Mouse (Mus musculus) kidney, embryonic 14.5 days (tissue): Measurements from ENCODE around the gene Slc6a17. TPM values are rescaled to one million over a fixed set of nuclear protein-coding genes. Genes with fewer than 3 reads are reported as not detected.

Experiments used
- ATAC-seq: fragments of 200-750 bp; cut with Nextera tagmentation; 2 replicates; pipeline ENCODE4 v1.8.0; 2017; ENCODE audit warnings: moderate number of reproducible peaks, mild to moderate bottlenecking, moderate TSS enrichment, moderate library complexity; ENCODE audit not compliant: low FRiP score, low TSS enrichment
- H3K27ac ChIP-seq: fragments of 300-500 bp; sonication (generic); 2 replicates; pipeline ENCODE4 v1.5.1; 2014; ENCODE audit warnings: low read depth, mild to moderate bottlenecking, low read length, moderate library complexity, mixed read lengths
- H3K27me3 ChIP-seq: fragments of 300-500 bp; sonication (generic); 2 replicates; pipeline ENCODE4 v1.6.1; 2014; ENCODE audit warnings: mild to moderate bottlenecking, low read length; ENCODE audit not compliant: control insufficient read depth, insufficient read depth
- H3K36me3 ChIP-seq: fragments of 300-500 bp; sonication (generic); 2 replicates; pipeline ENCODE4 v1.6.1; 2014; ENCODE audit warnings: low read length, mixed read lengths; ENCODE audit not compliant: control insufficient read depth, insufficient read depth
- H3K4me1 ChIP-seq: fragments of 300-500 bp; sonication (generic); 2 replicates; pipeline ENCODE4 v1.6.1; 2014; ENCODE audit warnings: low read length, mixed read lengths; ENCODE audit not compliant: control insufficient read depth, insufficient read depth
- H3K4me2 ChIP-seq: fragments of 300-500 bp; sonication (generic); replicated peaks from 2 replicates; pipeline ENCODE4 v1.6.1; 2014; ENCODE audit warnings: low read depth, mild to moderate bottlenecking, low read length
- H3K4me3 ChIP-seq: fragments of 300-500 bp; sonication (generic); 2 replicates; pipeline ENCODE4 v1.5.1; 2014; ENCODE audit warnings: mild to moderate bottlenecking, low read length
- H3K9ac ChIP-seq: fragments of 300-500 bp; sonication (generic); 2 replicates; pipeline ENCODE4 v1.6.1; 2014; ENCODE audit warnings: low read depth, mild to moderate bottlenecking, low read length, moderate library complexity
- H3K9me3 ChIP-seq: fragments of 300-500 bp; sonication (generic); 2 replicates; pipeline ENCODE4 v1.6.1; 2016; ENCODE audit warnings: low read length; ENCODE audit not compliant: control insufficient read depth
- WGBS: fragments of 180-500 bp; shearing (Covaris S2); extraction: QIAGEN DNeasy Blood & Tissue Kit; methylation state at CpG from one replicate; pipeline ENCODE4 v1.1.7; 2014; 5-methylcytosine and 5-hydroxymethylcytosine counted together
- polyA plus RNA-seq: library from polyadenylated mRNA; unstranded; fragments of >200 nt; fragmentation: Nextera tagmentation; extraction: Ambion mirVana; gene quantifications from 2 replicates; pipeline ENCODE4 v1.2.1, GENCODE M21; 2014

Gene Slc6a17
- polyA plus RNA-seq, 1 experiment from 2014 or later, result 2.9 TPM

GRCm38 (mm10) chr3:107546956-107547355 is 29.1 kb upstream of the Slc6a17 start:
- Histone ChIP-seq H3K9ac (no peak overlapping the region), H3K27ac (no peak overlapping the region), H3K36me3 (no peaks in the 10 kb centered on the region), H3K4me1 (peaks cover 9% of the 10 kb centered on the region; the same call in 1 of the 2 replicates), H3K4me3 (no peak overlapping the region), H3K4me2 (no peak overlapping the region), H3K27me3 (peaks cover 66% of the 10 kb centered on the region), H3K9me3 (no peaks in the 10 kb centered on the region)
- 52% methylated on average over 2 of the region's 2 CpGs for WGBS
- ATAC-seq, result no peak

GRCm38 (mm10) chr3:107545716-107546412 is 28.0 kb upstream of the Slc6a17 start:
- 5% methylated on average over 10 of the region's 10 CpGs for whole genome bisulfite sequencing
- Histone ChIP-seq H3K4me3 (no peak overlapping the region), H3K27ac (no peak overlapping the region), H3K9ac (no peak overlapping the region), H3K4me1 (peaks cover 9% of the 10 kb centered on the region; the same call in 1 of the 2 replicates), H3K9me3 (no peaks in the 10 kb centered on the region), H3K27me3 (peaks cover 65% of the 10 kb centered on the region), H3K36me3 (no peaks in the 10 kb centered on the region), H3K4me2 (no peak overlapping the region)
- peak; percentile 94 for ATAC-seq

GRCm38 (mm10) chr3:107545278-107545677 is 27.5 kb upstream of the Slc6a17 start:
- Histone ChIP-seq H3K9ac (no peak overlapping the region), H3K4me3 (no peak overlapping the region), H3K27me3 (peaks cover 70% of the 10 kb centered on the region), H3K4me2 (no peak overlapping the region), H3K36me3 (no peaks in the 10 kb centered on the region), H3K4me1 (peaks cover 9% of the 10 kb centered on the region; the same call in 1 of the 2 replicates), H3K27ac (no peak overlapping the region), H3K9me3 (no peaks in the 10 kb centered on the region)
- peak; percentile 5; the same call in 1 of the 2 replicates for ATAC-seq
- 35% methylated on average over 5 of the region's 5 CpGs for whole genome bisulfite sequencing

- ATAC-seq, result no peak
- H3K4me2 ChIP-seq, result no peak overlapping the region
- H3K27ac ChIP-seq, result no peak overlapping the region
- no peak overlapping the region for H3K4me3 ChIP-seq
- H3K36me3 ChIP-seq, result no peaks in the 10 kb centered on the region
- H3K9ac ChIP-seq, result no peak overlapping the region
- no peaks in the 10 kb centered on the region for H3K9me3 ChIP-seq
- H3K27me3 ChIP-seq, result peaks cover 71% of the 10 kb centered on the region
- 58% methylated on average over 8 of the region's 8 CpGs for WGBS
- H3K4me1 ChIP-seq, result peaks cover 9% of the 10 kb centered on the region; the same call in 1 of the 2 replicates
Measured at GRCm38 (mm10) chr3:107543158-107544080, 25.6 kb upstream of the Slc6a17 start.

- H3K27me3 ChIP-seq, result peaks cover 72% of the 10 kb centered on the region
- H3K4me2 ChIP-seq, result no peak overlapping the region
- no peaks in the 10 kb centered on the region for H3K9me3 ChIP-seq
- no peak overlapping the region for H3K27ac ChIP-seq
- H3K9ac ChIP-seq, result no peak overlapping the region
- ATAC-seq, result no peak
- no peak overlapping the region for H3K4me3 ChIP-seq
- 44% methylated on average over 4 of the region's 4 CpGs for WGBS
- peaks cover 10% of the 10 kb centered on the region for H3K4me1 ChIP-seq
- no peaks in the 10 kb centered on the region for H3K36me3 ChIP-seq
Measured at GRCm38 (mm10) chr3:107542584-107542983, 24.8 kb upstream of the Slc6a17 start.

GRCm38 (mm10) chr3:107537504-107537889 is 19.7 kb upstream of the Slc6a17 start:
- no peaks in the 10 kb centered on the region for H3K36me3 ChIP-seq
- no peaks in the 10 kb centered on the region for H3K9me3 ChIP-seq
- H3K4me2 ChIP-seq, result peak overlapping the region; percentile 16; the same call in 1 of the 2 replicates
- WGBS, result 21% methylated on average over 8 of the region's 8 CpGs
- H3K27ac ChIP-seq, result no peak overlapping the region
- peaks cover 61% of the 10 kb centered on the region for H3K27me3 ChIP-seq
- no peak overlapping the region for H3K9ac ChIP-seq
- no peak for ATAC-seq
- no peak overlapping the region for H3K4me3 ChIP-seq
- H3K4me1 ChIP-seq, result peaks cover 2% of the 10 kb centered on the region; the same call in 1 of the 2 replicates

GRCm38 (mm10) chr3:107536810-107537503 is 19.1 kb upstream of the Slc6a17 start:
- Histone ChIP-seq H3K27me3 (peaks cover 58% of the 10 kb centered on the region), H3K9ac (no peak overlapping the region), H3K9me3 (no peaks in the 10 kb centered on the region), H3K36me3 (no peaks in the 10 kb centered on the region), H3K4me2 (peak overlapping the region; percentile 16), H3K4me1 (peaks cover 2% of the 10 kb centered on the region; the same call in 1 of the 2 replicates), H3K27ac (no peak overlapping the region), H3K4me3 (peak overlapping the region; percentile 4; the same call in 1 of the 2 replicates)
- 2% methylated on average over 17 of the region's 17 CpGs for WGBS
- ATAC-seq, result peak; percentile 83

GRCm38 (mm10) chr3:107534951-107535350 is 17.1 kb upstream of the Slc6a17 start:
- 79% methylated on average over 7 of the region's 7 CpGs for WGBS
- Histone ChIP-seq H3K9ac (no peak overlapping the region), H3K4me2 (no peak overlapping the region), H3K27me3 (peaks cover 41% of the 10 kb centered on the region), H3K4me1 (peaks cover 2% of the 10 kb centered on the region; the same call in 1 of the 2 replicates), H3K4me3 (no peak overlapping the region), H3K36me3 (no peaks in the 10 kb centered on the region), H3K9me3 (no peaks in the 10 kb centered on the region), H3K27ac (no peak overlapping the region)
- no peak for ATAC-seq
